8 mouse cellular contexts compared by ENCODE assay signal in the genomic region with DNA sequence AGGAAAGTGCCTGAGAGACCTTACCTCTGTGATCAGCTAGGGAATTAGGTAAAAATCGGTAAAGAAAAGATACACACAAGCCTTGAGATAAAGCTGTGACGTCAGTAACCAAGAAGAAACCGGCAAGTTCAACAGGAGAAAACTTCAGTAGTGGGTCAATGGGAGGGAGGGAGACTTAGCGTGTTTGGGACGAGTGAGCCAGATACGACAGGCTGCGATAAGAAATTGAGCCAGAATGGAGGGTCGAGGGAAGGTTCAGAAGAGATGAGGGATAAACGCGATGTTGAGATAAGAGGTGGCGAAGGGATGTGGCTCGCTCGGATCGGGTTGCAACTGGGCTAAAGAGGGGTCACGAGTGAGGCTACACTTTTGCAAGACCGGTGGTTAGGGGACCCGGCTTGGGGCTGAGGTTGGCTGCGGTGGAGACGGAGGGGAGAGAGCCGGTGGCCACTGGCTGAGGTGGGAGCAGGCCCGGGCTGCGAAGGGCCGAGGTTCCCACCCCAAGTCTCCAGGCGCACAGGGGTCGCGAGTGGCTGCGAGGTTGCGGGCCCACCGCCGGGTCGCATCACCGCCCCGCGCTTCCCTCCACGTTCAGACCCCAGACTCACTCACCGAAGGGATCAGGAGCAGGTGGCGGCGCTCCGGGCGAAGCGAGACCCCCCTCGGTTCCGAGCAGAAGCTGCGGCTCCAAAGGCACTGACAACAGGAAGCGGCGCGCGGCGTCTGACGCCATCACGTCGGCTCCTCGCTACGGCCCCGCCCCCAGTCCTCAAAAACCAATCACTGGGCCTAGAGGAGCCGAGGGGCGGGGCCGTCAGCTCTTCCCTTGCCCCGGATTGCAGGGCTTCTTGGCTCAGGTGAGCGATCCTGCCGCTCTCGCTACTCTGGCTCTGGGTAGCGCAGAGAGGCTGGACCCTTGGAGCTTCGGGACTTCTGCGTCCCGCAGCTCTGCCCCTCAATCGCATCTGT. TPM values are rescaled to one million over a fixed set of nuclear protein-coding genes. Genes with fewer than 3 reads are reported as not detected.
DNase-seq lines count a peak whose midpoint lies in the region; ATAC-seq and TF ChIP-seq lines count a peak whose summit lies in the region.

A gene (minus strand): TSS at position 707 of the 969 bp plus-strand sequence.

- H3K27ac ChIP-seq in bone marrow, adult 2 months (ENCODE audit: control insufficient read depth, insufficient read depth, low read depth, low read length, poor library complexity), result peak within 1 kb of the TSS; percentile 87
- H3K27ac ChIP-seq in embryonic facial prominence, embryonic 15.5 days (replicated peaks), result peak within 1 kb of the TSS; percentile 67
- H3K27ac ChIP-seq in limb, embryonic 14.5 days (replicated peaks; ENCODE audit: low read depth, low read length), result no peak within 1 kb of the TSS
- peak within 1 kb of the TSS; percentile 55; the same call in 1 of the 2 replicates for H3K27ac ChIP-seq in midbrain, postnatal 0 days (ENCODE audit: low read depth, low read length)

- peak within 1 kb of the TSS; percentile 92 for H3K4me3 ChIP-seq in bone marrow, adult 2 months (replicated peaks; ENCODE audit: control insufficient read depth, low read depth, low read length)
- H3K4me3 ChIP-seq in embryonic facial prominence, embryonic 15.5 days (replicated peaks), result peak within 1 kb of the TSS; percentile 90
- H3K4me3 ChIP-seq in limb, embryonic 14.5 days (replicated peaks; ENCODE audit: low read length), result peak within 1 kb of the TSS; percentile 84
- peak within 1 kb of the TSS; percentile 73 for H3K4me3 ChIP-seq in midbrain, postnatal 0 days (ENCODE audit: low read depth, low read length)

- H3K4me2 ChIP-seq in embryonic facial prominence, embryonic 15.5 days (replicated peaks), result peak within 1 kb of the TSS; percentile 92
- peak within 1 kb of the TSS; percentile 89 for H3K4me2 ChIP-seq in limb, embryonic 14.5 days (replicated peaks; ENCODE audit: low read depth, low read length, severe bottlenecking)
- peak within 1 kb of the TSS; percentile 84 for H3K4me2 ChIP-seq in midbrain, postnatal 0 days (ENCODE audit: low read depth, low read length, poor library complexity, severe bottlenecking)

- WGBS in bone marrow, adult 2 months, result under 1% methylated on average over 67 of the region's 67 CpGs
- under 1% methylated on average over 67 of the region's 67 CpGs for WGBS in embryonic facial prominence, embryonic 15.5 days
- 5% methylated on average over 62 of the region's 67 CpGs for WGBS in limb, embryonic 14.5 days
- under 1% methylated on average over 65 of the region's 67 CpGs for WGBS in midbrain, postnatal 0 days

- no peaks in the 10 kb centered on the region for H3K36me3 ChIP-seq in embryonic facial prominence, embryonic 15.5 days
- no peaks in the 10 kb centered on the region for H3K36me3 ChIP-seq in limb, embryonic 14.5 days (ENCODE audit: control insufficient read depth, insufficient read depth, low read length)
- H3K36me3 ChIP-seq in midbrain, postnatal 0 days (ENCODE audit: insufficient read depth, low read length), result no peaks in the 10 kb centered on the region

- H3K27me3 ChIP-seq in embryonic facial prominence, embryonic 15.5 days, result 0 out of 2 replicates have a peak, but pooled peaks cover 3% of the 10 kb centered on the region
- no peaks in the 10 kb centered on the region for H3K27me3 ChIP-seq in limb, embryonic 14.5 days (ENCODE audit: control insufficient read depth, insufficient read depth, low read length)
- no peaks in the 10 kb centered on the region for H3K27me3 ChIP-seq in midbrain, postnatal 0 days (ENCODE audit: insufficient read depth, low read length)

- H3K4me1 ChIP-seq in bone marrow, adult 2 months (ENCODE audit: control insufficient read depth, insufficient read depth, low read length), result peaks cover 2% of the 10 kb centered on the region
- peaks cover 22% of the 10 kb centered on the region for H3K4me1 ChIP-seq in embryonic facial prominence, embryonic 15.5 days
- H3K4me1 ChIP-seq in limb, embryonic 14.5 days (ENCODE audit: control insufficient read depth, insufficient read depth, low read length), result peaks cover 4% of the 10 kb centered on the region; the same call in 1 of the 2 replicates
- H3K4me1 ChIP-seq in midbrain, postnatal 0 days (ENCODE audit: insufficient read depth, low read length), result no peaks in the 10 kb centered on the region

- TF ChIP-seq POLR2A in bone marrow, adult 2 months (IDR thresholded peaks at IDR 0.05; ENCODE audit: borderline replicate concordance, control insufficient read depth, low read depth, low read length), result peak; percentile 81
- 0 out of 2 replicates have a peak, but pooled peaks have one; percentile 10 for TF ChIP-seq POLR2A in limb, embryonic 14.5 days (IDR thresholded peaks at IDR 0.05; ENCODE audit: borderline replicate concordance, extremely low read depth, insufficient read depth, insufficient read length)

- peak; percentile 95 for ATAC-seq in embryonic facial prominence, embryonic 15.5 days (ENCODE audit: insufficient number of reproducible peaks, low FRiP score, low TSS enrichment, low read depth)
- peak; percentile 96 for ATAC-seq in limb, embryonic 14.5 days (ENCODE audit: low FRiP score, low read depth)
- ATAC-seq in midbrain, postnatal 0 days (ENCODE audit: low FRiP score), result peak; percentile 96

- no peak for TF ChIP-seq CTCF in bone marrow, adult 2 months (IDR thresholded peaks at IDR 0.05; ENCODE audit: control insufficient read depth, insufficient read depth, low read length)
- TF ChIP-seq CTCF in midbrain, postnatal 0 days (IDR thresholded peaks at IDR 0.05), result no peak

- peak within 1 kb of the TSS; percentile 87 for H3K9ac ChIP-seq in embryonic facial prominence, embryonic 15.5 days
- H3K9ac ChIP-seq in limb, embryonic 14.5 days (ENCODE audit: low read depth, low read length, severe bottlenecking), result peak within 1 kb of the TSS; percentile 78
- peak within 1 kb of the TSS; percentile 68 for H3K9ac ChIP-seq in midbrain, postnatal 0 days (replicated peaks; ENCODE audit: low read length, poor library complexity, severe bottlenecking)

- H3K9me3 ChIP-seq in embryonic facial prominence, embryonic 15.5 days (replicated peaks), result no peaks in the 10 kb centered on the region
- no peaks in the 10 kb centered on the region for H3K9me3 ChIP-seq in limb, embryonic 14.5 days (ENCODE audit: control insufficient read depth, low read length)
- H3K9me3 ChIP-seq in midbrain, postnatal 0 days (ENCODE audit: low read length), result no peaks in the 10 kb centered on the region

- DNase-seq in 416B (ENCODE audit: low read depth), result peak; percentile 93
- peak; percentile 94 for DNase-seq in heart, adult 8-10 months (ENCODE audit: low spot score)
- DNase-seq in kidney, adult 9 months, result peak; percentile 97
- peak; percentile 97 for DNase-seq in limb, embryonic 14.5 days (ENCODE audit: low spot score)
- peak; percentile 98 for DNase-seq in midbrain, postnatal 0 days (ENCODE audit: low spot score)
- peak; percentile 88 to 95 for DNase-seq in spleen, postnatal 14 days (ENCODE audit: low spot score in 2 of 2)

RNA-seq across cellular contexts. Expression of the gene that starts here (rescaled TPM):
- 12.5 and 23.7 TPM in 2 replicates for polyA plus RNA-seq in bone marrow, adult 2 months (2011; ENCODE audit: insufficient read depth, insufficient read length, low replicate concordance, missing spikeins)
- polyA plus RNA-seq in embryonic facial prominence, embryonic 15.5 days (2015; fragmentation: Nextera tagmentation; extraction: Ambion mirVana), result 8.2 and 9.2 TPM in 2 replicates
- total RNA-seq in heart, adult 8-10 months (2022), result 10 to 100 TPM; 11.0 to 12.5 (median 11.6) TPM
- 11.8 and 13.9 TPM in 2 replicates for polyA plus RNA-seq in limb, embryonic 14.5 days (2012; rRNA removed)
- polyA plus RNA-seq in limb, embryonic 14.5 days (2014; fragmentation: Nextera tagmentation; extraction: Ambion mirVana), result 9.6 and 10.7 TPM in 2 replicates
- 7.8 and 9.2 TPM in 2 replicates for total RNA-seq in midbrain, postnatal 0 days (2014; rRNA removed)
- polyA plus RNA-seq in midbrain, postnatal 0 days (2015; fragmentation: Nextera tagmentation; extraction: Ambion mirVana), result 5.8 and 6.0 TPM in 2 replicates
